Mouse (Mus musculus) forebrain, embryonic 14.5 days (tissue): ENCODE results near the gene Fcgbp. TPM values are rescaled to one million over a fixed set of nuclear protein-coding genes. Genes with fewer than 3 reads are reported as not detected.
"Not testable (repeated sequence)": the region's sequence is repeated elsewhere in the genome, so short reads cannot be mapped to it uniquely, and the experiment has no call there.

Source experiments
- ATAC-seq: fragments of 200-750 bp; cut with Nextera tagmentation; 2 replicates; pipeline ENCODE4 v1.8.0; 2017; ENCODE audit warnings: mild to moderate bottlenecking, moderate library complexity
- DNase-seq: peaks from one replicate; pipeline ENCODE4 v3.0.0-alpha.2; 2015; ENCODE audit warnings: low spot score
- H3K27ac ChIP-seq: fragments of 300-500 bp; sonication (generic); 2 replicates; pipeline ENCODE4 v1.5.1; 2014; ENCODE audit warnings: low read depth, mild to moderate bottlenecking, control low read depth, low read length, moderate library complexity
- H3K27me3 ChIP-seq: fragments of 300-500 bp; sonication (generic); replicated peaks from 2 replicates; pipeline ENCODE4 v1.6.1; 2014; ENCODE audit warnings: low read length, control low read depth, mixed read lengths; ENCODE audit not compliant: control insufficient read depth, insufficient read depth
- H3K36me3 ChIP-seq: fragments of 300-500 bp; sonication (generic); 2 replicates; pipeline ENCODE4 v1.6.1; 2014; ENCODE audit warnings: low read length, control low read depth; ENCODE audit not compliant: control insufficient read depth, insufficient read depth
- H3K4me1 ChIP-seq: fragments of 300-500 bp; sonication (generic); 2 replicates; pipeline ENCODE4 v1.6.1; 2014; ENCODE audit warnings: antibody characterized with exemption, low read length, control low read depth; ENCODE audit not compliant: control insufficient read depth, insufficient read depth
- H3K4me2 ChIP-seq: fragments of 300-500 bp; sonication (generic); 2 replicates; pipeline ENCODE4 v1.6.1; 2014; ENCODE audit warnings: mild to moderate bottlenecking, control low read depth, low read length
- H3K4me3 ChIP-seq: fragments of 300-500 bp; sonication (generic); 2 replicates; pipeline ENCODE4 v1.5.1; 2014; ENCODE audit warnings: low read depth, low read length, control low read depth
- H3K9ac ChIP-seq: fragments of 300-500 bp; sonication (generic); 2 replicates; pipeline ENCODE4 v1.6.1; 2014; ENCODE audit warnings: mild to moderate bottlenecking, low read length, control low read depth, moderate library complexity
- H3K9me3 ChIP-seq: fragments of 300-500 bp; sonication (generic); replicated peaks from 2 replicates; pipeline ENCODE4 v1.6.1; 2016; ENCODE audit warnings: low read length, control low read depth, mixed read lengths; ENCODE audit not compliant: control insufficient read depth
- WGBS: fragments of 180-500 bp; shearing (Covaris S2); extraction: QIAGEN DNeasy Blood & Tissue Kit; methylation state at CpG from one replicate; pipeline ENCODE4 v1.1.7; 2014; 5-methylcytosine and 5-hydroxymethylcytosine counted together
- polyA plus RNA-seq: library from polyadenylated mRNA; unstranded; fragments of >200 nt; fragmentation: Nextera tagmentation; extraction: Ambion mirVana; gene quantifications from 2 replicates; pipeline ENCODE4 v1.2.1, GENCODE M21; 2014

Gene Fcgbp
- polyA plus RNA-seq, 1 experiment from 2014 or later = 0.28 TPM

GRCm38 (mm10) chr7:28129166-28129565, 58.1 kb downstream of the Fcgbp start, which contains the start of gene 9530053A07Rik:
TSS of gene 9530053A07Rik (plus strand) at chr7:28129466.
- H3K27me3 ChIP-seq = no peaks in the 10 kb centered on the region
- H3K4me1 ChIP-seq = no peaks in the 10 kb centered on the region
- no peak within 1 kb of the TSS for H3K4me3 ChIP-seq
- ATAC-seq = no peak
- DNase-seq = no peak
- no peak within 1 kb of the TSS for H3K27ac ChIP-seq
- H3K36me3 ChIP-seq = no peaks in the 10 kb centered on the region
- H3K9ac ChIP-seq = no peak within 1 kb of the TSS
- WGBS = 87% methylated on average over 5 of the region's 5 CpGs
- H3K9me3 ChIP-seq = no peaks in the 10 kb centered on the region
- no peak within 1 kb of the TSS for H3K4me2 ChIP-seq

DNA sequence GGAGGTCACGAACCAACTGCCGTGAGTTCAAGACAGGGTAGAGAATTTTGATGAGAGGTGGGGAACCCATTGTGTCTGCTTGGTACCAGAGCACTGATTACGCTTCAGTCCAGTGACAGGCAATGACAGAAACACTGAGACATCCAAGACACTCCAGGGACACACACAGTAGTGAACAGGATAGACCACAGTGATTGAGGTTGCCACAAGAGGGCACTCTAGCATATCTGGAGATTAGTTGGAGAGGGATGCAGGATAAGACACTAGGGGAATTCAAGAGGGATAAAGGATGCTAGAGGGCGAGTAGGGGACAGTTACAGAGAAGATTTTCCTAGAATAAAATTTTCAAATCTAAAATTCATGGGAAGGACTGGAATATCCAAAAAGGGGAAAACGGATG, 66.6 kb downstream of the Fcgbp start:
- no peaks in the 10 kb centered on the region for H3K27me3 ChIP-seq
- DNase-seq (peak; percentile 66), ATAC-seq (no peak)
- H3K27ac ChIP-seq = no peak overlapping the region
- H3K4me1 ChIP-seq = no peaks in the 10 kb centered on the region
- H3K9me3 ChIP-seq = no peaks in the 10 kb centered on the region
- WGBS = 58% methylated on average over 5 of the region's 5 CpGs
- H3K4me2 ChIP-seq = no peak overlapping the region
- no peak overlapping the region for H3K4me3 ChIP-seq
- no peaks in the 10 kb centered on the region for H3K36me3 ChIP-seq
- no peak overlapping the region for H3K9ac ChIP-seq

DNA sequence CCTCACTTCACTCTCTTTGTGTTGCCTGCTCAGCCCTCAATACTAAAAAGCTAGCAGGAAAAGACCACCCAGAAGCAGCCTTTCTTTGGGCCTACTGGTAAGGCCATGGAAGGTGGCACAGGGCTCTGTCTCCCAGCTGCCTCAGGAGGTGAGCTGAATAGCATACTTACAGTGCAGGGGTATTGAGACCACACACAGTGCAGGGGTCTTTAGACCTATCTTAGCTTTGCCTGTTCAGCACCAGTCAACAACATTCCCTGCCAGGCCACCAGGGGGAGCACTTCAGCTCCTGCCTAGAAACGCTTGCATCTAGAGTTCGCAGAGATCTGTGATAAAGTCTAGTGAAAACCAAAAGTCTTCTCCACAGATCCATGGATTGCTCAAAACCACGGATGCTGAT, 77.2 kb downstream of the Fcgbp start:
- no peaks in the 10 kb centered on the region for H3K27me3 ChIP-seq
- ATAC-seq (peak; percentile 72), DNase-seq (peak; percentile 80)
- H3K9ac ChIP-seq = no peak overlapping the region
- H3K4me3 ChIP-seq = no peak overlapping the region
- H3K4me1 ChIP-seq = no peaks in the 10 kb centered on the region
- no peaks in the 10 kb centered on the region for H3K36me3 ChIP-seq
- 24% methylated on average over 3 of the region's 3 CpGs for WGBS
- 0 out of 2 replicates have a peak, but pooled peaks cover 3% of the 10 kb centered on the region for H3K9me3 ChIP-seq
- no peak overlapping the region for H3K4me2 ChIP-seq
- no peak overlapping the region for H3K27ac ChIP-seq

DNA sequence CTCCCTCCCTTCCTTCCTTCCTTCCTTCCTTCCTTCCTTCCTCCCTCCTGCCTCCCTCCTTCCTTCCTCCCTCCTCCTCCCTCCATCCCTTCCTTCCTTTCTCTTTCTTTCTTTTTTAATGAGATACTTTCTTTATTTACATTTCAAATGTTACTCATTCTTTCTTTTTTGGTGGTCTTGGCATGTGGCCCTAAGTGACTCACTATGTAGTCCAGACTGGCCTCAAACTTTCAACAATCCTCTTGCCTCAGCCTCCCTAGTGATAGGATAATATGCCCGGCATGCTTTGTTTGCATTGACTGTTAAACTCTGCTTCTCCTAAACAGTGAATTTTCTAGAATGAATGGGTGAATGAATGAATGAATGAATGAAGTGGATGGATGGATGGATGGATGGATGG, 78.8 kb downstream of the Fcgbp start:
- ATAC-seq = no peak
- WGBS = 93% methylated on average over 1 of the region's 1 CpGs

DNA sequence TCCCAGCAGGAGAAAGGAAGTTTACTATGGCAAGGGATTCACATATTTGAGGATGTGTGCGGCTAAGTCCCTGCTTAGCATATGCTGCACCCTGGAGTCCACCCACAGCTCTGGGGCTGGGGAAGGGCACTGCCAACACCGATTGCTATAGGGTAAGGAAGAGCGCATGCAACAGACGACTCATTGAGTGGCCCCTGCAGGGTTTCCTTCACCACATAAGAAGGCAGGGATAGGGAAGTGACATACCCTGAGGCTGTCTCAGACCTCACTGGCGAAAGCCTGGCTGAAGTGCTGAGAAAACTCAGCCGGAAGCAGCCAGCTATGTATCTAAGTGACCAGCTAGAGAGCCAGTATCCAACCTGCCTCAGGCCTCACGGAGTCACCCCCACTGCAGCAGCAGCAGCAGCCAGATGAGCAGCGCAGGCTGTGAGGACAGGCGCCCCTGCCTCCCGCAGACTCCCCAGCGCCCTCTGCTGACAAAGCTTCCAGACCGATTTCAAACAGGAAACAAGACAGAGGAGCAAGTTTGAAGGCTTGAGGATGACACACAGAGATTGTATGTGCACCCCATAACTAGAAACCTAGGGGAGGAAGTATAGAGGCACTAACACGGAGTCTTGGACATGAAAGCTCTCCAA, 80.7 kb downstream of the Fcgbp start:
- Histone ChIP-seq H3K4me2 (no peak overlapping the region), H3K27ac (no peak overlapping the region), H3K9ac (0 out of 2 replicates have a peak overlapping the region, but pooled peaks have one; percentile 8), H3K27me3 (no peaks in the 10 kb centered on the region), H3K36me3 (no peaks in the 10 kb centered on the region), H3K4me3 (no peak overlapping the region), H3K9me3 (no peaks in the 10 kb centered on the region), H3K4me1 (no peaks in the 10 kb centered on the region)
- DNase-seq (peak; percentile 39), ATAC-seq (no peak)
- 17% methylated on average over 13 of the region's 13 CpGs for WGBS

More for the DNA sequence above, 78.8 kb downstream of the Fcgbp start:
- no peak overlapping the region for H3K4me2 ChIP-seq
- H3K27me3 ChIP-seq = no peaks in the 10 kb centered on the region
- H3K36me3 ChIP-seq = no peaks in the 10 kb centered on the region
- no peak for DNase-seq
- H3K4me1 ChIP-seq = no peaks in the 10 kb centered on the region
- no peak overlapping the region for H3K4me3 ChIP-seq
- H3K9me3 ChIP-seq = no peaks in the 10 kb centered on the region
- no peak overlapping the region for H3K9ac ChIP-seq
- no peak overlapping the region for H3K27ac ChIP-seq

DNA sequence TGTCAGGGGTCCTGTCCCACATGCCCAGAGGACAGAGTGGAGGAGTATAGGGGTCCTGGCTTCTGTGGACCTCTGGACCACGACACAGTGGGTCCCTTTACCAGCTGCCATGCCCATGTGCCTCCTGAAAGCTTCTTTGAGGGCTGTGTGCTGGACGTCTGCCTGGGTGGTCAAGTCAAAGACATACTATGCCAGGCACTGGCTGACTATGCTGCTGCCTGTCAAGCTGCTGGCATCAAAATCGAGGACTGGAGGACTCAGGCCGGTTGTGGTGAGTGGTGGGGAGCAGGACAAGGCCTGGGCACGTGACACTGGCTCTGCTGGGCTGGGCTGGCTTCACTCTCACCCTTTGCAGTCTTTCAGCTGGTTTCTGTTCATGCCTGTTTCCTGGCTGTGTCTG, 82.6 kb downstream of the Fcgbp start:
- DNase-seq, H3K4me1 ChIP-seq, H3K27ac ChIP-seq, H3K9ac ChIP-seq, ATAC-seq, H3K4me3 ChIP-seq, H3K36me3 ChIP-seq, H3K4me2 ChIP-seq, H3K9me3 ChIP-seq, H3K27me3 ChIP-seq: not testable (repeated sequence)
- 38% methylated on average over 5 of the region's 5 CpGs for WGBS

DNA sequence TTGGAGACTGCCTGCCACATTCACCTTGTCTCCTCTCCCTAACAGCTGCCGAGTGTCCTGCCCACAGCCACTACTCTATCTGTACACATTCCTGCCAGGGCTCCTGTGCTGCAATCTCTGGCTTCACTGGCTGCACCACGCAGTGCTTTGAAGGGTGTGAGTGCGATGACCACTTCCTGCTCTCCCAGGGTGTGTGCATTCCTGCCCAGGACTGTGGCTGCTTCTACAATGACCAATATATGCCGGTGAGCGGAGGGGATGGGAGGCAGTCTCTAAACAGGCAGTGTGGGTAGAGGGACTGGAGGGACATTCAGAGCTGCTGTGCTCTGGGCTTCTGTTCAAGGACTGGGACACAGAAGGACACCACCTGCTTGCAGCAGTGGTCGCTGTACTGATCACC, 88.3 kb downstream of the Fcgbp start:
- H3K4me1 ChIP-seq = no peaks in the 10 kb centered on the region
- ATAC-seq (no peak), DNase-seq (no peak)
- no peak overlapping the region for H3K4me2 ChIP-seq
- no peaks in the 10 kb centered on the region for H3K9me3 ChIP-seq
- no peak overlapping the region for H3K27ac ChIP-seq
- 77% methylated on average over 6 of the region's 6 CpGs for WGBS
- no peak overlapping the region for H3K9ac ChIP-seq
- no peaks in the 10 kb centered on the region for H3K36me3 ChIP-seq
- no peak overlapping the region for H3K4me3 ChIP-seq
- H3K27me3 ChIP-seq = no peaks in the 10 kb centered on the region

GRCm38 (mm10) chr7:28159893-28160292, 88.9 kb downstream of the Fcgbp start:
- Histone ChIP-seq H3K27me3 (no peaks in the 10 kb centered on the region), H3K4me2 (no peak overlapping the region), H3K36me3 (no peaks in the 10 kb centered on the region), H3K9me3 (no peaks in the 10 kb centered on the region), H3K27ac (no peak overlapping the region), H3K4me3 (no peak overlapping the region), H3K4me1 (no peaks in the 10 kb centered on the region), H3K9ac (no peak overlapping the region)
- no peak for ATAC-seq
- 86% methylated on average over 3 of the region's 3 CpGs for WGBS
- no peak for DNase-seq

DNA sequence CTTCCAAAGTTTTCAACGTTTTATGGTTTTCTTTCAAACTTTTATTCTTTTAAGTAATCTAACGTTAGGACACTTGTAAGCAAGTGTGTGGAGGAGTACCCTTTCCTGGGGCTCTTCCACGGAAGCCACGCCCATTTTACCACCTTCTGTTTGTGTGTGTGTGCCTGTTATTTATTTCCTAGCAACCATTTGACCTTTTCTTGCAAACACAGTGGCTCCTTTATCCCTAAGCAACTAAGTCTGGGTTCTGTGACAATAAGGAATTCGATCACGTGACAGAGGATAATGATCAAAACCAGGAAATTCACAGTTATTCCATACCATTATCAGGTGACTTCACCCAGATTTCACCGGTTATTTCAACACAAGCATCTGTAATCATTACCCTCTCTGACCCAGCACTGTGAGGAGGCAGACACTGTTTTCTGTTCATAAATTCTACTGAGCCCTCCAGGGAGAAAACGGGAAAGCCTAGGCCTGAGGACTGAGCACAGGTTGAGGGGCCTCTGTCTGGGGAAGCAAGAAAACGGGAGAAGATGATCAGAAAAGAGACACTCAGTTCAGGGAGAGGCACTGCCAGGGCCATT, 90.2 kb downstream of the Fcgbp start:
- no peak overlapping the region for H3K4me3 ChIP-seq
- no peak overlapping the region for H3K9ac ChIP-seq
- H3K27ac ChIP-seq = no peak overlapping the region
- WGBS = 57% methylated on average over 9 of the region's 9 CpGs
- H3K36me3 ChIP-seq = no peaks in the 10 kb centered on the region
- H3K9me3 ChIP-seq = no peaks in the 10 kb centered on the region
- no peak for ATAC-seq
- no peak for DNase-seq
- H3K27me3 ChIP-seq = no peaks in the 10 kb centered on the region
- H3K4me2 ChIP-seq = no peak overlapping the region
- H3K4me1 ChIP-seq = no peaks in the 10 kb centered on the region
